Mouse (Mus musculus): ENCODE data around the gene Endov.

Gene Endov

DNA sequence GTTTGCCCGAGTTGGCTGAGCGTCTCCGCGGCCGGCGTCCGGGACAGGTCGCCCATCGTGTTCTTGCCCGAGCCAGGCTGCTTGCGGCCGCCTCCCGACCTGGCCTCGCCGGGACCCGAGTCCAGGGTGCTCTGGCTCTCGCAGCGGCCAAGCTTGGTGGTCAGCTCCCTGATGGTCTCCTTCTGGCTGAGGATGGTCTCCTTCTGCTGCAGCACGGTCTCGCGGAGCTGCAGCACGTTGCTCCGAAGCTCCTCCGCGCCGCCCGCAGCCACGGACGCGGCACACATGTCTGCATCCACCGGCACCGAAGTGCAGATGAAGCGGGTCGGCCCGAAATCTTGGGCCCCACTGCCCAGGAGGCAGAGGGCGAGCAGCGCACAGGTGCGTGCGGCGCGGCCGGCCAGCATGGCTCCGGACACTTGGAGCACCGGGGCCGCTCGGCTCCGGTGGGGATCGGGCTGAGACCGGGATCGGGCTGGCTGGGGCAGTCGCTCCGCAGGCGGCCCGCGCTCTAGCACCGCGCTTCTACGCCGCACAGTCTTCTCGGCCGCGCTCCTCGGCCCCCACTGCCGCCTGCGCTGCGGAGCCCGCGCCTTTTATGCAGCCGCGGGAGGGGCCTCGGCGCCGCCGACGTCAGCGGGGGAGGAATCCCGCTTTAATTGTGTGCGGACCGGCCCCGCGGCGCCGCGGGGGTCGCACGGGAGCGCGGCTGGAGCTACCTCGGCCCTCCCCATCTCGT is 56.2 kb downstream of the Endov start, which contains the start of gene Nptx1:
Gene Nptx1, minus strand, starts transcription at position 571 of the 739 bp plus-strand sequence.
- no peak for DNase-seq

- no peak for DNase-seq
These were observed 56.9 kb downstream of the Endov start for GRCm38 (mm10) chr11:119547951-119548591.

- DNase-seq, result no peak
These were observed 57.7 kb downstream of the Endov start for GRCm38 (mm10) chr11:119548741-119549370.

GRCm38 (mm10) chr11:119549371-119549811 is 58.2 kb downstream of the Endov start:
- no peak for DNase-seq

- DNase-seq, result no peak
These were observed 59.6 kb downstream of the Endov start for GRCm38 (mm10) chr11:119550546-119551335.

GRCm38 (mm10) chr11:119551468-119551867 is 60.3 kb downstream of the Endov start:
- no peak for DNase-seq

- DNase-seq, result no peak
These were observed 61.2 kb downstream of the Endov start for GRCm38 (mm10) chr11:119552301-119552700.

GRCm38 (mm10) chr11:119552902-119553802 is 62.0 kb downstream of the Endov start:
- DNase-seq, result no peak

DNA sequence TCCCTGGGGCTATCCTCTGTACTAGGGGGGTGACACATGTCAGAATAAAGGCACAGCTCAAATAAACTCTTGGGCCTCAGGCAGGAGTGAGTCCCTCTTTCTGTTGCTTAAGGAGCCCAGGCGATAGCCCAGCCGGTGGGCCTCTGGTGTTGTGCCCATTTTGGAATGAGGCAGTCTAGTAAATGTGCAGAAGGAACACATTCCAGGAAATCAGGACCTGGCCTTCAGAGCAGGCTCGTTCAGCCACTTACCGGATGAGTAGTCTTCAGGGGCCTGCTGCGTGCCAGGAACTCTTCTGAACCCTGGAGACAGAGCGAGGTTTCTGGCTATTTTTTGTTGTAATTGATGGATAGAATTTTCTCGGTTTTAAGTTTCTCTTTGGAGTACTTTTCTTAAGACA is 63.6 kb downstream of the Endov start:
- DNase-seq, result no peak

DNA sequence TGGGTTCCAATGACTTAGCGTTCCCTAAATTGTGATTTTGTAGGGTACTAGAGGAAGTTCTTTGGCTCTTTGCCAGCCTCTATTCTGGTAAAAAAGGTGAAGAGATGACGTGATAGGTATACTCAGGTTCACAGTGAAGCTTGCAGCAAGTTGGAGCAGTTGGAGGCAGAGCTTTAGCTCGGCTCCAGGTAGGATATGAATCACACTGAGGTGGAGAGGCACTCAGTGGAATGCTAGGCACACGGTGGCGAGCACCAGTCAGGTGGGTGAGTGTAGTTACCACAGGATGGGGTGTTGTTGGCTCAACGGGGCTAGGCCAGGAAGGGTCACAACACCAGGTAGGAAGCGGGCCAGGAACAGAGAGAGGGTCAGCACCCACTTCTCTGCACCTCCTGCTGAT is 64.0 kb downstream of the Endov start:
- DNase-seq, result no peak

- DNase-seq, result no peak
These were observed 67.1 kb downstream of the Endov start for GRCm38 (mm10) chr11:119557940-119558869.

GRCm38 (mm10) chr11:119558870-119559610 is 67.9 kb downstream of the Endov start:
- no peak for DNase-seq
